Mouse (Mus musculus): Measurements from ENCODE around the gene Dhcr24. TPM values are rescaled to one million over a fixed set of nuclear protein-coding genes. Genes with fewer than 3 reads are reported as not detected.

Gene Dhcr24
- polyA plus RNA-seq, 1 experiment: 97.6 TPM

DNA sequence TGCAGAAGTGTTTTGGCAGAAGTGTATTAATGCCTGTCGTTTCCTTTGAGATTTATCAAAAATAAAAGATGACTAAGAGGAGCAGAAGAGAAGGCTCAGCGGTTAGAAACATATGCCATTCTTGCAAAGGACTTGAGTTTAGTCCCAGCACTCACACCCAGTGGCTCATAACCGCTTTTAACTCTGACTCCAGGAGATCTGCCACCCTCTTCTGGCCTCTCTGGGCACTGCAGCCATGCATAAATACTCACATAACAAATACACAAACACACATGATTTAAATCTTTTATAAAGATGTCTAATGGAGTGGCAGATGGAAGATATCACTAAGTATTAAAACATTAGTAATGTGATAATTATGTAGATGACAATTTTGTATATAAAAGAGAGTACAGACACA is 35.4 kb downstream of the Dhcr24 start:
- Histone ChIP-seq H3K4me3 (ENCODE audit: insufficient read depth, low read length) (no peak overlapping the region), H3K4me1 (ENCODE audit: control insufficient read depth, insufficient read depth, low read length) (no peaks in the 10 kb centered on the region), H3K27ac (ENCODE audit: insufficient read depth, low read length) (no peak overlapping the region)
- TF ChIP-seq POLR2A (IDR thresholded peaks at IDR 0.05; ENCODE audit: extremely low read depth, insufficient read depth, low read length): no peak
- TF ChIP-seq CTCF (IDR thresholded peaks at IDR 0.05; ENCODE audit: extremely low read depth, insufficient read depth, low read length): 0 out of 2 replicates have a peak, but pooled peaks have one; percentile 1

DNA sequence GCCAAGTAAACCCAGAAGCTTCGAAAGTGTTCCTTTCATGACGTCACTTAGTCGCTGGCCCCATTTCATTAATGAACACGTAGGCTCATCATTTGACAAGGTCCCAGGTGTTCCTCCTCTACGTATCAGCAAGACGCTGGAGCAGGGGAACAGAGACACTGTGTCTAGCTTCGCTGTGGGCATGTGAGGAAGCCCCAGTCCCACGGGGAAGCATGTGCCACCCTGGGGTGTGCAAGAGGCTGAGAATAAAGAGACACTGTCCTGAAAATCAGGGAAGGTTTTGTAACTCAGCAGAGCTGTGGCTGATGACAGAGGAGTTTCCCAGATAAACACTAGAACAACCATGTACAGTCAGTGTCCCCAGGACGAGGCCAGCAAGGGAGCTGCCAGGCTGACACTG is 36.2 kb downstream of the Dhcr24 start:
- Histone ChIP-seq H3K4me3 (ENCODE audit: insufficient read depth, low read length) (no peak overlapping the region), H3K4me1 (ENCODE audit: control insufficient read depth, insufficient read depth, low read length) (no peaks in the 10 kb centered on the region), H3K27ac (ENCODE audit: insufficient read depth, low read length) (no peak overlapping the region)
- no peak for TF ChIP-seq POLR2A (IDR thresholded peaks at IDR 0.05; ENCODE audit: extremely low read depth, insufficient read depth, low read length)
- no peak for TF ChIP-seq CTCF (IDR thresholded peaks at IDR 0.05; ENCODE audit: extremely low read depth, insufficient read depth, low read length)

DNA sequence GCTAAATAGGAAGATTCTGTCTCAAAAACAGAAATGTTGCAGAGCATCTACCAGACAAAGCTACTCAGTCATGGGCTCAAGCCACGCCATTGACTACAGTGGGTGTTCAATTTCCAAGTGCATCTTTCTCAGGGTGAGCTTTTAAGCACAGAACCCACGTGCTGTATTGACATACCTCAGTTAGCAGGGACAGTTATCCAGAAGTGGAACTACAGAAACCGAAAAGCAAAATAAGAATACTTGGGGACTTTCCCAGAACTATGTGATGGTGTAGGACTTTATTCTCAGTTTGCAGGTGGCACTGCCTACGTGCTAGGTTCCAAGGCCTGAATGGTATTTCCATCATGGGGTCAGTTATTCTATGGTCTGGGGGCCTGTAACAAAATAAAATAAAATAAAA is 36.9 kb downstream of the Dhcr24 start:
- TF ChIP-seq POLR2A (IDR thresholded peaks at IDR 0.05; ENCODE audit: extremely low read depth, insufficient read depth, low read length) (no peak), CTCF (IDR thresholded peaks at IDR 0.05; ENCODE audit: extremely low read depth, insufficient read depth, low read length) (no peak)
- Histone ChIP-seq H3K4me1 (ENCODE audit: control insufficient read depth, insufficient read depth, low read length) (no peaks in the 10 kb centered on the region), H3K4me3 (ENCODE audit: insufficient read depth, low read length) (no peak overlapping the region), H3K27ac (ENCODE audit: insufficient read depth, low read length) (no peak overlapping the region)

DNA sequence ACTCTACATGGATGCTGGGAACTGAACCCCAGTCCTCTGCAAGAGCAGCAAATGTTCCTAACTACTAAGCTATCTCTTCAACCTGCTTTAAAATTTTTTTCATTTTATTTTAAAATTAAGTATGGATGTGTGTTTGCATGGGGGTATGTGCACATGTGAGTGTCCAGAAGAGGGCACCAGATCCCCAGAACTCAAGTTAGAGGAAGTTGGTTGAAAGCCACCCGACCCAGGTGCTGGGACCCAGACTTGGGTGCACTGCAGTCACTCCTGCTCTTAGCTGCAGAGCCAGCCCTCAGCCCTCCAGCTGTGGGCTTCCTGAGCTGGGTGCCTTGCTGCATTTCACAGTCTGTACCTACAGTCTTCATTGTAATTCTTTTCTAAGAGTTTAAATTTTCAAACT is 38.6 kb downstream of the Dhcr24 start:
- Histone ChIP-seq H3K4me1 (ENCODE audit: control insufficient read depth, insufficient read depth, low read length) (no peaks in the 10 kb centered on the region), H3K27ac (ENCODE audit: insufficient read depth, low read length) (no peak overlapping the region), H3K4me3 (ENCODE audit: insufficient read depth, low read length) (no peak overlapping the region)
- TF ChIP-seq POLR2A (IDR thresholded peaks at IDR 0.05; ENCODE audit: extremely low read depth, insufficient read depth, low read length) (no peak), CTCF (IDR thresholded peaks at IDR 0.05; ENCODE audit: extremely low read depth, insufficient read depth, low read length) (no peak)

DNA sequence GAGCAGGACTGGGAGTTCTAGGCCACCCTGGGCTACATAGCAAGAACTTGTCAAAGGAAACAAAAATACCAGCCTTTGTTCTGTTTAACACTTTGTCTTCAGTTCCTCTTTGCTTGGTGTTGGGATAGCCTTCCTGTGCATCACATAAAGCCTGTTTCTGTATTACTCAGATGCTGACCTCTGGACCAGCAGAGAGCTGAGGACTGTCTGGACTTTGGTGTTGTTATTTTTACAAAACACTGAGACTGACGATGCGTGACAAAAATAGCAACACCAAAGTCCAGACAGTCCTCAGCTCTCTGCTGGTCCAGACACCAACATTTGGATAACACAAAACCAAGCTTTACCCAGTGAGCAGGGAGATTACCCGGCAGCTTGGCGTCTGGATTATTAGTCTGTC is 39.9 kb downstream of the Dhcr24 start:
- no peak overlapping the region for H3K4me3 ChIP-seq (ENCODE audit: insufficient read depth, low read length)
- H3K4me1 ChIP-seq (ENCODE audit: control insufficient read depth, insufficient read depth, low read length): no peaks in the 10 kb centered on the region
- H3K27ac ChIP-seq (ENCODE audit: insufficient read depth, low read length): no peak overlapping the region
- no peak for TF ChIP-seq CTCF (IDR thresholded peaks at IDR 0.05; ENCODE audit: extremely low read depth, insufficient read depth, low read length)
- no peak for TF ChIP-seq POLR2A (IDR thresholded peaks at IDR 0.05; ENCODE audit: extremely low read depth, insufficient read depth, low read length)

DNA sequence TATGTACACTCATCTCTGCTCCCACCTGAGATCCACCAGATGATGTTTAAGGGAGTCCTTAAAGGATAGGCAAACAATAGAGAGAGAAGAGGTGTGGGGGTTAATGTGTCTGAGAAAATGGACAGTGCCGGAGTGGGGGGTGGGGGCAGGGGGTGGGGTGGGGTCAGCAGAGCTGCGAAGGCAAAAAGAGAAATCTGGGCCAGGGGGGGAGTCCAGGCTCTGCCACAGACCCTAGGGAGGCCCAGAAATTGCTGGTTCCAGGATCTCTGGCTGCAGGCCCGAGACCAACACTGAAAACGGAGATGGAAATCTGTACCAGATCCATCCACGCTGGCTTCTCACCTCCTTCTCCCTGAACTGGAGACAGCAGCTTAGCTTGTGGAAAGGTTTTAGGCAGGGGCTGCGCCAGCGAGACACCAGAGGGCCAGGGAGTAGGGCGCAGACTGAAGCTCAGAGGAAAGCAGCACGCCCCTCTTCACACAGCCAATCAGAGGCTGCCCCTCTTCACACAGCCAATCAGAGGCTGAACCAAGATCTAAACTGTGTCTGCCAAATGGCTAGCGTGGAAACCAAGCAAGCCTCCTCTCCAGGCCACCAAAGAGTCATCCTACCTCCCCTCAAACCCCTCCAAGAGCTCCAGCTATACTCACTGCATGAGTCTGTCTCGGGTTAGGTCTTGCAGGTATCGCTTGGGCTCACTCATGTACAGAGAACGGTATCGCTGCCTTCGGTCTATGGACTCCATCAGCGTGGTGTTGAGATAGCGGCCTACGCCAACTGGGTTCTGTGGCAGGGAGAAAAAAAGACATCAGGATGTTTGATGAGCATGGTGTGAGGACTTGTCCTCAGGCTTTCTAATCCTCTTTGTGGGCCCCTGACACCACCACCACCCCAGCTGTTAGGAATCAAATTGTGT is 46.1 kb downstream of the Dhcr24 start:
- Histone ChIP-seq H3K4me3 (ENCODE audit: insufficient read depth, low read length) (peak overlapping the region; percentile 23), H3K27ac (ENCODE audit: insufficient read depth, low read length) (no peak overlapping the region), H3K4me1 (ENCODE audit: control insufficient read depth, insufficient read depth, low read length) (no peaks in the 10 kb centered on the region)
- TF ChIP-seq POLR2A (IDR thresholded peaks at IDR 0.05; ENCODE audit: extremely low read depth, insufficient read depth, low read length) (peak; percentile 58; the same call in 1 of the 2 replicates), CTCF (IDR thresholded peaks at IDR 0.05; ENCODE audit: extremely low read depth, insufficient read depth, low read length) (no peak)

DNA sequence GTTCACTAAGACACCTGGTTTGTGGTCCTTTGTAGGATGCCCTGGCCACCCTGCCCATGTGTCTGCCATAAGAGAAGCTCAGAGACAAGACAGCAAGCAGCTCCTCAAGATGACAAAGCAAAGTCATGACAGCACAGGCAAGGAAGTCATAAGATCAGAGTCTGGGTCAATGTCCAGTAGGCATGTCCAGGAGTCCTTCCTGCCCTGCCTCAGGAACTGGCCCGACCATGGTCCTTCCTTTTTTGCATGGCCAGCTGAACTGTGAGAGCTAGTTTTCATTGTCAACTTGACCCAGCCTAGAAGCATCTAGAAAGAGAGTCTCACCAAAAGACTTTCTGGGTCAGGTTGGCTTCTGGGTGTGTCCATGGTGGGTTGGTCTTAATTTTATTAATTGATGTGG is 47.1 kb downstream of the Dhcr24 start:
- TF ChIP-seq CTCF (IDR thresholded peaks at IDR 0.05; ENCODE audit: extremely low read depth, insufficient read depth, low read length) (no peak), POLR2A (IDR thresholded peaks at IDR 0.05; ENCODE audit: extremely low read depth, insufficient read depth, low read length) (no peak)
- no peak overlapping the region for H3K4me3 ChIP-seq (ENCODE audit: insufficient read depth, low read length)
- no peaks in the 10 kb centered on the region for H3K4me1 ChIP-seq (ENCODE audit: control insufficient read depth, insufficient read depth, low read length)
- no peak overlapping the region for H3K27ac ChIP-seq (ENCODE audit: insufficient read depth, low read length)

DNA sequence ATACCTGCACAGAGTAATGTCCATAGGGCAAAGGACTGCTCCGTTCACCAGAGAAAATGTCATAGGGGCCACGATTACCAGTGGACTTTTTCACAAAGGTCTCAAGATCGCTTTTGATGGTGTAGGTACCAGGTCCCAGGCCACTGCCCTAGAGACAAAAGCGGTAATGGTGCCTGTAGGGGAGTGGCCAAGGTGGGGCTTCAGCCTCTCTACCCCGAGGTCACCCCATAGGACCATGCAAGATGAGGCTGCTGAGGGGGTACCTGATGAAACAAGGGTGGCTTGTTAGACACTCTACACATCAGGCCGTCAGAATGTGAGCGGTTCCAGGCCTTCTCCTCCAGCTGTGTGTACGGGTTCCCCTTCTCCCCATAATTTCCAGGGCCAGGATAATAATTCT is 52.3 kb downstream of the Dhcr24 start:
- Histone ChIP-seq H3K4me1 (ENCODE audit: control insufficient read depth, insufficient read depth, low read length) (peaks cover 3% of the 10 kb centered on the region; the same call in 1 of the 2 replicates), H3K27ac (ENCODE audit: insufficient read depth, low read length) (no peak overlapping the region), H3K4me3 (ENCODE audit: insufficient read depth, low read length) (no peak overlapping the region)
- TF ChIP-seq CTCF (IDR thresholded peaks at IDR 0.05; ENCODE audit: extremely low read depth, insufficient read depth, low read length) (no peak), POLR2A (IDR thresholded peaks at IDR 0.05; ENCODE audit: extremely low read depth, insufficient read depth, low read length) (no peak)

DNA sequence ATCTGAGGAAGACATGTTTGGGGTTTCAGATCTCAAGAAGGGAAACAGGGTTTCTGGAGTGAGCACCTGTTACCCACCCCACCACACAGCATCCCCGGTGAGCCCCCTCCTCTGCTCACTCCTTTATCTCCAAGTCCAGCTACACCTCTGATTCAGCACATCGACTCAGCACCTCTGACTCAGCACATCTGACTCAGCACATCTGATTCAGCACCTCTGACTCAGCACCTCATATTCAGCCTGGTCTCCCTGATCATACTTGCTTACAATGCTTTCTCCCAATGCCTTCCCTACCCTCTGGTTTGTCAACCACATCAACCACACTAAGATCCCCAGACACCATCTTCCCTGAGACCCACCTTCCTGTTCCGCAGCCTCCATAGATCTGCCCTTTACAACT is 52.7 kb downstream of the Dhcr24 start:
- TF ChIP-seq POLR2A (IDR thresholded peaks at IDR 0.05; ENCODE audit: extremely low read depth, insufficient read depth, low read length) (no peak), CTCF (IDR thresholded peaks at IDR 0.05; ENCODE audit: extremely low read depth, insufficient read depth, low read length) (no peak)
- Histone ChIP-seq H3K27ac (ENCODE audit: insufficient read depth, low read length) (no peak overlapping the region), H3K4me3 (ENCODE audit: insufficient read depth, low read length) (no peak overlapping the region), H3K4me1 (ENCODE audit: control insufficient read depth, insufficient read depth, low read length) (peaks cover 3% of the 10 kb centered on the region; the same call in 1 of the 2 replicates)

All from cortical plate, adult 2 months (tissue).